Mouse (Mus musculus) intestine, postnatal 0 days (tissue): ENCODE results near the gene Dcbld2. TPM values are rescaled to one million over a fixed set of nuclear protein-coding genes. Genes with fewer than 3 reads are reported as not detected.

Experiments
- ATAC-seq: fragments of 200-750 bp; cut with Nextera tagmentation; 2 replicates; pipeline ENCODE4 v1.8.0; 2017; ENCODE audit warnings: mild to moderate bottlenecking, moderate TSS enrichment, moderate library complexity
- H3K27ac ChIP-seq: fragments of 300-500 bp; sonication (generic); 2 replicates; pipeline ENCODE4 v1.5.1; 2014; ENCODE audit warnings: mild to moderate bottlenecking, low read depth, low read length, moderate library complexity
- H3K27me3 ChIP-seq: fragments of 300-500 bp; sonication (generic); replicated peaks from 2 replicates; pipeline ENCODE4 v1.6.1; 2014; ENCODE audit warnings: low read length, mixed read lengths; ENCODE audit not compliant: control insufficient read depth, insufficient read depth
- H3K36me3 ChIP-seq: fragments of 300-500 bp; sonication (generic); 2 replicates; pipeline ENCODE4 v1.6.1; 2014; ENCODE audit warnings: mild to moderate bottlenecking, moderate library complexity; ENCODE audit not compliant: control insufficient read depth, insufficient read depth
- H3K4me1 ChIP-seq: fragments of 300-500 bp; sonication (generic); replicated peaks from 2 replicates; pipeline ENCODE4 v1.6.1; 2014; ENCODE audit warnings: antibody characterized with exemption, low read length, mixed read lengths; ENCODE audit not compliant: control insufficient read depth, insufficient read depth
- H3K4me2 ChIP-seq: fragments of 300-500 bp; sonication (generic); replicated peaks from 2 replicates; pipeline ENCODE4 v1.6.1; 2014; ENCODE audit warnings: low read depth, mild to moderate bottlenecking, moderate library complexity
- H3K4me3 ChIP-seq: fragments of 300-500 bp; sonication (generic); 2 replicates; pipeline ENCODE4 v1.5.1; 2014; ENCODE audit warnings: low read depth, low read length
- H3K9ac ChIP-seq: fragments of 300-500 bp; sonication (generic); 2 replicates; pipeline ENCODE4 v1.6.1; 2014; ENCODE audit warnings: mild to moderate bottlenecking, low read depth, low read length
- H3K9me3 ChIP-seq: fragments of 300-500 bp; sonication (generic); 2 replicates; pipeline ENCODE4 v1.6.1; 2016; ENCODE audit warnings: mixed run types; ENCODE audit not compliant: control insufficient read depth
- CTCF ChIP-seq: sonication (generic); IDR thresholded peaks from 2 replicates; pipeline ENCODE4 v1.5.1; 2016; ENCODE audit warnings: low read depth, mild to moderate bottlenecking, control low read depth, antibody characterized with exemption, moderate library complexity
- WGBS: fragments of 180-500 bp; shearing (Covaris S2); extraction: QIAGEN DNeasy Blood & Tissue Kit; methylation state at CpG from one replicate; pipeline ENCODE4 v1.1.7; 2014; 5-methylcytosine and 5-hydroxymethylcytosine counted together
- polyA plus RNA-seq: library from polyadenylated mRNA; unstranded; fragments of >200 nt; fragmentation: Nextera tagmentation; extraction: Ambion mirVana; gene quantifications from 2 replicates; pipeline ENCODE4 v1.2.1, GENCODE M21; 2015

Dcbld2 gene
- polyA plus RNA-seq, 1 experiment from 2014 or later, result 2.2 TPM

GRCm38 (mm10) chr16:58409825-58410224 is 1.6 kb downstream of the Dcbld2 start:
- Histone ChIP-seq H3K4me3 (peak overlapping the region; percentile 83), H3K27me3 (no peaks in the 10 kb centered on the region), H3K27ac (no peak overlapping the region), H3K36me3 (no peaks in the 10 kb centered on the region), H3K4me2 (peak overlapping the region; percentile 96), H3K9ac (no peak overlapping the region), H3K9me3 (no peaks in the 10 kb centered on the region), H3K4me1 (no peaks in the 10 kb centered on the region)
- no peak for TF ChIP-seq CTCF
- 48% methylated on average over 7 of the region's 7 CpGs for WGBS
- no peak for ATAC-seq

DNA sequence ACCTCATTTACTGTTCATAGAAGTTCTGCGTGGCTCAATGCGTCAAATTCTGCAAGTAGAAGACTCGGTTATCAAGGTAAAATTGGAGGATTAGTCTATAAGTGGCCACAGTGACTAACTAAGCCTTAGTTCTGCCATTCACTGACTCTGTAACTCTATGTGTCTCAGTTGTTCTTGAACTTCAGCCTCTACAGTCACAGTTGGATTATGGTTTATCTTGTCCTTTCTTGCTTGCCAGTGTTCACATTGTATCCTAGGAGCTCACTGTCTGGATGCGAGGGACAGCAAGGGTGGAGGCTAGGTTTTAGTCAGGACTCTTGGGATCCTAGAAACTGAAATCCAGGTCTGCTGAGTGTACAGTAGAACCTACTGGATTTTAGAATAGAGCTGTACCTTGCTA is 6.6 kb downstream of the Dcbld2 start:
- Histone ChIP-seq H3K4me3 (no peak overlapping the region), H3K4me1 (no peaks in the 10 kb centered on the region), H3K4me2 (no peak overlapping the region), H3K27me3 (no peaks in the 10 kb centered on the region), H3K27ac (no peak overlapping the region), H3K36me3 (no peaks in the 10 kb centered on the region), H3K9ac (no peak overlapping the region), H3K9me3 (no peaks in the 10 kb centered on the region)
- no peak for ATAC-seq
- 93% methylated on average over 4 of the region's 4 CpGs for WGBS
- no peak for TF ChIP-seq CTCF

DNA sequence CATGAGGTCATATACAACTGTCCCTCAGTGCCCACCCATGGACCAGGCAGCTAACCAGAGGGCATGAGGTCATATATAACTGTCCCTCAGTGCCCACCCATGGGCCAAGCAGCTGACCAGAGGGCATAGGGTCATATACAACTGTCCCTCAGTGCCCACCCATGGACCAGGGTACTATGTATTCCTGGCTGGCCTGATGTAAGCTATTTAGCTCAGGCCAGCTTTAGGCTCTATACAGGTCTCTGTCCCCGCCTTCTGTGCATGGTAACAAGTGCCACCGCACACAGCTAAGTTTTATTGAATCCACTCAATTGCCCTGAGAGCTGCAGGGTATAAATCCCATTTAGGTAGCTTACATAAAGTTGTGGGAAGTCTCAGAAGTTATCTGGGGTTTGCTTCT is 7.3 kb downstream of the Dcbld2 start:
- no peak for TF ChIP-seq CTCF
- no peaks in the 10 kb centered on the region for H3K9me3 ChIP-seq
- ATAC-seq, result no peak
- WGBS, result 94% methylated on average over 2 of the region's 2 CpGs
- no peak overlapping the region for H3K4me3 ChIP-seq
- H3K4me2 ChIP-seq, result no peak overlapping the region
- H3K27me3 ChIP-seq, result no peaks in the 10 kb centered on the region
- H3K9ac ChIP-seq, result no peak overlapping the region
- H3K36me3 ChIP-seq, result no peaks in the 10 kb centered on the region
- no peaks in the 10 kb centered on the region for H3K4me1 ChIP-seq
- H3K27ac ChIP-seq, result no peak overlapping the region

- no peak for TF ChIP-seq CTCF
- WGBS, result 52% methylated on average over 11 of the region's 11 CpGs
- Histone ChIP-seq H3K4me1 (no peaks in the 10 kb centered on the region), H3K4me2 (no peak overlapping the region), H3K27me3 (no peaks in the 10 kb centered on the region), H3K9ac (no peak overlapping the region), H3K27ac (no peak overlapping the region), H3K4me3 (no peak overlapping the region), H3K9me3 (no peaks in the 10 kb centered on the region), H3K36me3 (no peaks in the 10 kb centered on the region)
- ATAC-seq, result no peak
Measured at GRCm38 (mm10) chr16:58421696-58422354, 13.6 kb downstream of the Dcbld2 start.

- no peak for ATAC-seq
- Histone ChIP-seq H3K9me3 (no peaks in the 10 kb centered on the region), H3K4me1 (0 out of 2 replicates have a peak, but pooled peaks cover 3% of the 10 kb centered on the region), H3K36me3 (no peaks in the 10 kb centered on the region), H3K27me3 (no peaks in the 10 kb centered on the region), H3K4me3 (no peak overlapping the region), H3K9ac (no peak overlapping the region), H3K4me2 (no peak overlapping the region), H3K27ac (no peak overlapping the region)
- WGBS, result 69% methylated on average over 7 of the region's 7 CpGs
- no peak for TF ChIP-seq CTCF
Measured at GRCm38 (mm10) chr16:58430246-58430645, 22.0 kb downstream of the Dcbld2 start.

DNA sequence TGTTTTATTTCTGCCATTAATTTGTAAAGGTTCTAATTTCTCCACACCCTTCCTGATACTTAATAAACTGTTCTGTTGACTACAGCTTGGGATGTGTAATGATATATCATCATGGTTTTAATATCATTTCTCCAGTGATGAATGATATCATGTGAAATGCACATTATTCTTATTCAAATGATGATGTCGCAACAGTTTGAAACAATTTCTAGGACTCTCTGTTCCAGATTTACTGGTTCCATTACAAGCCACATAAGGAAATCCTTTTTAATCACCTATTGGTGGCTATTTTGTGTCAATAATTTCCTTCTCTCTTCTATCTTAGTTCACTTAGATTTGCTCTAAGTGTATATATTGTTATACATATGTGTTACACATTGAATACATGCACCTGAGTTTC is 24.1 kb downstream of the Dcbld2 start:
- Histone ChIP-seq H3K9me3 (no peaks in the 10 kb centered on the region), H3K27ac (no peak overlapping the region), H3K9ac (no peak overlapping the region), H3K27me3 (no peaks in the 10 kb centered on the region), H3K4me2 (no peak overlapping the region), H3K4me1 (0 out of 2 replicates have a peak, but pooled peaks cover 3% of the 10 kb centered on the region), H3K36me3 (no peaks in the 10 kb centered on the region; the same call in 1 of the 2 replicates), H3K4me3 (no peak overlapping the region)
- no peak for ATAC-seq
- no peak for TF ChIP-seq CTCF
- WGBS, result 93% methylated on average over 1 of the region's 1 CpGs
